Mouse (Mus musculus) right cerebral cortex, postnatal 10 days (tissue): Measurements from ENCODE around the gene Sptbn2.
A peak's percentile ranks its signal among the peaks of the same experiment; 100 is the strongest.

Experiments used
- DNase-seq, 2 experiments: peaks; one replicate each; pipeline ENCODE4 v3.0.0; 2021; ENCODE audit warnings: low spot score in 2 of 2

Sptbn2 gene

GRCm38 (mm10) chr19:4711098-4711600, at the start of gene Sptbn2:
Sptbn2 (plus strand) TSS chr19:4711167.
- DNase-seq, result peak; percentile 86 to 93

DNA sequence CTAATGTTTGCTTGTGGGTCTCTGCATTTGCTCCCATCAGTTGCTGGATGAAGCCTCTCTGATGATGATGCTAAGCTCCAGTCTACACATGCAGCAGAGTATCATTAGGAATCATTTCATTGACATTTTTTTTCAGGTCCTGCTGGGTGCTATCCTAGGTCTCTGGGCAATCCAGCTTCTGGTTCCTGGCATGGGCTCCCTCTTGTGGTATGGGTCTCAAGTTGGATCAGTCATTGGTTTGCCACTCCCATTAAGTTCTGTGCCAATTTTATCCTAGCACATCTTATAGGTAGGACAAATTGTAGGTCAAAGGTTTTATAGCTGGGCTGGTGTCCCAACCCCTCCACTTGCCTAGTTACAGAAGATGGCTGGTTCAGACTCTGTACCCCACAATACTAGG, 44.2 kb upstream of the Sptbn2 start:
- no peak for DNase-seq

DNA sequence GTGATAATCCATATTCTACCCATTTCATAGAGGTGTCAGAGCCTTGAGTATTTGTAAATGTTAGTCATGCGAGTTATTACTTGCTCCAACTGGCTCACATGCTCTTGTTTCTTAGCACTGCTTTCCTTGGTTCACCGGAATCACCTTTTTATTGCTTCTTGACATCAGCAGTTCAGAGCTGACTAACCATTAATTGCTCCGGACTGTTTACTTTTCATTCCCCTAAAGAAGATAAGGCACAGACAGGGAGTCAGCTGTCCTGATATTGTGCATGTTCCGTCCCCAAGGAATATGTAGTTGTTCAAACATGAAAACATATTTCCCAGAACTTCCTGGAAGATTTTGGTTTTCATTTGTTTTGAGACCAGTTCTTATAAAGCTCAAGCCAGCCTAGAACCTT, 40.2 kb upstream of the Sptbn2 start:
- DNase-seq, result no peak

GRCm38 (mm10) chr19:4672401-4672800, 38.6 kb upstream of the Sptbn2 start:
- no peak for DNase-seq

- DNase-seq, result no peak
These were observed 16.6 kb upstream of the Sptbn2 start for GRCm38 (mm10) chr19:4694346-4694745.

DNA sequence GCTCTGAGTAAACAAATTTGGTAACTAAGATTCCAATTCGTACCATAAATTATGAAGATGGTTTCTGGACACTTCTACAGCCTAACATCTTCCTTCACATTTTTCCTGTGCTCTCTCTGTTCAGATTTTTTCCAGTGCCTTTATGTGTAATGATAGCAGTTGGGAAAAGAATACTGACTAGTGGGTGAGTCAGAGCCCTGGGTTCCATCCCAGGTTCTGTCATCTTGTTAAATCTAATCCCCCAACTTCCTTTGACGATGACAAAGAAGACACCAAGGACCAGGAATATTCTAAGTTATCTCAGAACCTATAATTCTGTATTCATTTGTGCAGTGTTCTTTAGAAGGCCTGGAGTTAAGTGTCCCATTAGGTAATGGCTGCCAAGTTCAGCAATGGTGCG, 13.8 kb upstream of the Sptbn2 start:
- no peak for DNase-seq

GRCm38 (mm10) chr19:4697721-4698120, 13.2 kb upstream of the Sptbn2 start:
- no peak for DNase-seq

- DNase-seq, result peak; percentile 88 to 90
These were observed 12.7 kb upstream of the Sptbn2 start, which contains the start of gene Gm960 for GRCm38 (mm10) chr19:4698205-4698677. Gm960 (minus strand) TSS chr19:4698668.

- peak; percentile 65 to 84 for DNase-seq
These were observed 12.1 kb upstream of the Sptbn2 start for GRCm38 (mm10) chr19:4698856-4699255.

- DNase-seq, result no peak
These were observed 11.1 kb upstream of the Sptbn2 start for GRCm38 (mm10) chr19:4699821-4700220.

DNA sequence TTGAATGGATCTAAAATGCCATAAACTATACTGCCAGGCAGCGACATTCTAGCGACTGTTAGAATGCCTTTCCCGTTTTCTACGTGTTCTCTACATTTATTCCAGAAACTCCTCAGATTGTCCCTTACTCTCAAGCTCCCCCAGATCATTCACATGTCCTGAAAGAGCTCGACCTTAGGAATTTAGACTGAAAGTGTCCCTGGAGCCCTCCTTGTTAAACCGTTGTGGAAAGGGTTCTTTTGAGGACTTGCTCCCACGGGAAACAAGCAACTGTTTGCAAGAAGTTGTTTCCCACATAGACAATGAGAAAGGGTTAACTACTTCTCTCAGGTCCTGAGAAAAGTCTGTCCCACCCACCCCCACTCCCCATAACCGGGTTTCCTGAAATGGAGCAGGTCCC, 10.3 kb upstream of the Sptbn2 start:
- DNase-seq, result no peak

- DNase-seq, result no peak
These were observed 9.7 kb upstream of the Sptbn2 start for GRCm38 (mm10) chr19:4701221-4701620.

DNA sequence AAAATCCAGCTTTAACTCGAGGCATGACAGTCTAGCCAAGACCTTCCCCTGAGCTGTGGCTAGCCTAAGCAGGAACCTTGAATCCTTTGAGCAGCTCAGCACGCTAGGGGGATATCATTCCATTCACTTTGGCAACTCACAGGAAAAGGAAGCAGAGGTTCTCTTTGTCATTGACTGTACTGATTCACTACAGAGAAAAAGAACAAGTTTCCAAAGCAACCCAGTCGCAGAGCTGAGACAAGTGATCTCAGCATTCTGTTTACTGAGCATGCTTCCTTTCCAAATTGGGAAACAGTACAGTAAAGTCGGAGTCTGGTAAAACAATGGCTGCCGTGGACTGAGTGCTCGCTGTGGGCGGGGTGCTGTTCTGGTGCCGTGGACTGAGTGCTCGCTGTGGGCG, 2.2 kb upstream of the Sptbn2 start:
- DNase-seq, result no peak

- peak in 1 of 2 experiments; percentile 64 for DNase-seq
These were observed 711 bp downstream of the Sptbn2 start for GRCm38 (mm10) chr19:4711601-4712155.

DNA sequence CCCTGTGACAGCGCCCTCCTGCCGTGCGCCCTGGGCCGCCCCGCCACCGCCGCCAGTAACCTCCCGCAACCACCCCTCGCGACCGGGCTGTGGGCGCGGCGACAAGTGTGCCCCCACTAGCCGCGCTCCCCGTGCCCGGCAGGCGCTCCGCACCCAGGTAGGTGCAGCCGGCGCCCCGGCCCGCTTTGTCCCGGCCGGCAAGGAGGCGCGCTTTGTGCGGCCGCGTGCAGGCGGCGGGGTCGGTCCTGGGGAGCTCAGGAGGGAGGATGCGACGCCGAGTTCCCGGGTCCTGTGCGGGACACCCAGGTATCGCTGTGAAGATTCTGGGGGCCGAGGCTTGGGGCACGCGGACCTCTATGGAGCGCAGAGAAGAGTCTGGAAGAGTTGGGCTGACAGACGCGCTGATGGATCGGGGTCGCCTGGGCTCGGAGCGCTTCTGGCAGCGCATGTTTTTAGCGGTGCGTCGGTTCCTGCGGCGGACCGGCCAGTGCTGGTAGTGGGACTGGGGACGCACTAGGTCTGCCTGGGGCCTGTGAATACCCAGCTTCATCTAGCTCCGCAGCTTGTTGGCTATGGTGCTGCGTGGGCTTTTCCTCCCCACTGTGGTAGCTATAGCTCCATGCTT, 1.3 kb downstream of the Sptbn2 start:
- DNase-seq, result no peak

- DNase-seq, result no peak
These were observed 2.0 kb downstream of the Sptbn2 start for GRCm38 (mm10) chr19:4712781-4713526.

GRCm38 (mm10) chr19:4713886-4714285, 2.9 kb downstream of the Sptbn2 start:
- DNase-seq, result no peak

DNA sequence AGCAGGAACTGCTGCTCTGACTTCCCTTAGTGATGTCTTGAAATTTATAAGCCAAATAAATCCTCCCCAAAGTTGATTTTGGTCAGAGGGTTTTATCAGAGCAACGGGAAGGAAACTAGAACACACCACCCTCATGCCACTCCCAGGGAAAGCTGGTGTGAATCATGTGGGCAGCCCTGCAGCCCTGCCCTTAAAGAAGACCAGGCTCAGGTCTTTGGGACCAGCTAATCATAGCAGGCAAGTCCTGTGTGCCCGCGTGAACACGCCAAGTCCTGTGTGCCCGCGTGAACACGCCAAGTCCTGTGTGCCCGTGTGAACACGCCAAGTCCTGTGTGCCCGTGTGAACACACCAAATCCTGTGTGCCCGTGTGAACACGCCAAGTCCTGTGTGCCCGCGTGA, 5.8 kb downstream of the Sptbn2 start:
- no peak for DNase-seq

DNA sequence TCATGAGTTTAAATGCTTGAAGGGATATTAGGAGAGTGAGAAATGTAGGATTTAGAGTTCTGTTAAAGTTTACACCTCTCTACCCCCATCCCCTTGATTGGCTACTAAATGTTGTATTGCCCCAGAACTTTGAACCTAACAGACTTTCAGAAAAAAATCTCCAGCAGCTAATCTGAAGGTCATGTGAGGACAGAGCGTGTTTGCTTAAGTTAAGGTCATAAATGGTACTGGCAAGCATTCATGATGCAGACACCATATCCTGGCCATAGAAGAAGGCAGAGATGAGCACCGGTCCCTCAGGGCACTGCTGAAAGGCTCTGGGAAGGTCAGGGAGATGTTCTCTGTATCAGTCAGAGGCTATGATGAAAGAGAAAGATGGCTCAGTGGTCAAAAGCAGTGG, 6.3 kb downstream of the Sptbn2 start:
- DNase-seq, result no peak

GRCm38 (mm10) chr19:4718716-4719115, 7.7 kb downstream of the Sptbn2 start:
- DNase-seq, result no peak

DNA sequence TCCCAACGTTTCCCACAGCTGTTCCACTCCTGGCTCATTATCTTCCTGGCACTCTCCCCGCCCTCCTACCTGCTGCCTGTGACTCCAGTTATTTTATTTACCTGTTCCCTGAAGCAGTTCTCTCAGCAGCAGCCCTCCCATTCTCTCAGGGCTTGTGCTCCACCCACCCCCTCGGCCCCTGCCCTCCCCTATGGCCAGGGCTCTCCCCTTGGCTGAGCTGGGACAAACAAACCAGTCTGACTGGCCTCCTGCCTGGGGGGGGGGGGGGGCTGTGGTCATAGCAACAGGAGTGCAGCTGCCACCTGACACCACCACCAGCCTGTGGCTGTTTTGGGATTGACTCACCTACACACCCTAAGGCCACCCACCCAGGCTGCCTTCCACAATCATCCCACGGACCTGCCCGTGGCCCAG, 8.4 kb downstream of the Sptbn2 start:
- DNase-seq, result no peak

GRCm38 (mm10) chr19:4720112-4720511, 9.1 kb downstream of the Sptbn2 start:
- DNase-seq, result no peak
